Mouse (Mus musculus) kidney, adult 2 months (tissue): ENCODE results near the gene Dnah8.

Source experiments
- CTCF ChIP-seq: fragments of 200-500 bp; conservative IDR thresholded peaks from 2 replicates; pipeline ENCODE4 v1.5.1; 2011; ENCODE audit warnings: low read depth, mild to moderate bottlenecking, control low read depth, low read length, moderate library complexity, mixed read lengths; ENCODE audit not compliant: insufficient read depth, insufficient read length
- POLR2A ChIP-seq: fragments of 200-500 bp; IDR thresholded peaks from one replicate; pipeline ENCODE4 v1.6.1; 2011; ENCODE audit warnings: low read depth, low read length, control low read depth

GRCm38 (mm10) chr17:30620548-30620947, 3.6 kb upstream of the Dnah8 start:
- TF ChIP-seq CTCF, result no peak
- TF ChIP-seq POLR2A, result no peak
